Mouse (Mus musculus) embryonic facial prominence, embryonic 11.5 days (tissue): Measurements from ENCODE around the gene Lrg1. TPM values are rescaled to one million over a fixed set of nuclear protein-coding genes. Genes with fewer than 3 reads are reported as not detected.

Source experiments
- ATAC-seq: fragments of 200-750 bp; cut with Nextera tagmentation; replicated peaks from 2 replicates; pipeline ENCODE4 v1.8.0; 2017; ENCODE audit warnings: low read depth; ENCODE audit not compliant: insufficient number of reproducible peaks, low FRiP score, low TSS enrichment
- DNase-seq: peaks from one replicate; pipeline ENCODE4 v3.0.0-alpha.2; 2015; ENCODE audit warnings: low spot score
- H3K27ac ChIP-seq: fragments of 300-500 bp; sonication (generic); replicated peaks from 2 replicates; pipeline ENCODE4 v1.5.1; 2014; ENCODE audit warnings: mild to moderate bottlenecking, low read depth, low read length, control low read depth
- H3K27me3 ChIP-seq: fragments of 300-500 bp; sonication (generic); 2 replicates; pipeline ENCODE4 v1.6.1; 2014; ENCODE audit warnings: mild to moderate bottlenecking, low read length, moderate library complexity, mixed read lengths; ENCODE audit not compliant: control insufficient read depth, insufficient read depth
- H3K36me3 ChIP-seq: fragments of 300-500 bp; sonication (generic); replicated peaks from 2 replicates; pipeline ENCODE4 v1.6.1; 2014; ENCODE audit warnings: low read depth, mild to moderate bottlenecking, low read length, moderate library complexity, mixed read lengths; ENCODE audit not compliant: control insufficient read depth, insufficient read depth
- H3K4me1 ChIP-seq: fragments of 300-500 bp; sonication (generic); 2 replicates; pipeline ENCODE4 v1.6.1; 2014; ENCODE audit warnings: low read length, mixed read lengths; ENCODE audit not compliant: control insufficient read depth, insufficient read depth
- H3K4me2 ChIP-seq: fragments of 300-500 bp; sonication (generic); 2 replicates; pipeline ENCODE4 v1.6.1; 2014; ENCODE audit warnings: low read depth, mild to moderate bottlenecking, control low read depth, low read length, moderate library complexity
- H3K4me3 ChIP-seq: fragments of 300-500 bp; sonication (generic); 2 replicates; pipeline ENCODE4 v1.5.1; 2014; ENCODE audit warnings: low read depth, low read length, control low read depth
- H3K9ac ChIP-seq: fragments of 300-500 bp; sonication (generic); replicated peaks from 2 replicates; pipeline ENCODE4 v1.6.1; 2014; ENCODE audit warnings: mild to moderate bottlenecking, control low read depth, low read length
- H3K9me3 ChIP-seq: fragments of 300-500 bp; sonication (generic); replicated peaks from 2 replicates; pipeline ENCODE4 v1.6.1; 2016; ENCODE audit warnings: mild to moderate bottlenecking, low read length, inconsistent platforms, mixed read lengths; ENCODE audit not compliant: control insufficient read depth
- WGBS: fragments of 180-500 bp; shearing (Covaris S2); extraction: QIAGEN DNeasy Blood & Tissue Kit; methylation state at CpG from one replicate; pipeline ENCODE4 v1.1.7; 2014; 5-methylcytosine and 5-hydroxymethylcytosine counted together
- polyA plus RNA-seq: library from polyadenylated mRNA; unstranded; fragments of >200 nt; fragmentation: Nextera tagmentation; extraction: Ambion mirVana; gene quantifications from 2 replicates; pipeline ENCODE4 v1.2.1, GENCODE M21; 2014

The Lrg1 gene
- polyA plus RNA-seq, 1 experiment from 2014 or later, result not detected

DNA sequence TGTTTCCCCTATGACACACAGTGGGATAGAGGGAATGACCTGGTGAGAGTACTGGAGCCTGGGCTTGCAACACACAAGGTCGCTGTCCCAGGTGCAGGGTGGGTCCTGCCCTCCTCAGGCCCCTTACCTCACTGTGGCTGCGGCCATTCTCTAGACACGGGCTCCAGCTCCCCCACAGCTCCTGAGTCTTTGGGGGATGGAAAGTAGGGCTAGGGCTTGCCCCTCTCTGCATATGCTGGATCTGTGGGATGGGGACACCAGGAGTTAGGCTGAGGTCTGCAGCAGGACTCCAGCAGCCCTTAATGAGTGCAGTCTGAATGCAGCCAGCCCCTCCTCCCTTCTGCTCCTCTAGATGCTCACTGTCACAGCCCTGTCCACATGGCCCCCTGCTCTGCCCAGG is 9.1 kb downstream of the Lrg1 start:
- DNase-seq (no peak), ATAC-seq (no peak)
- Histone ChIP-seq H3K9ac (no peak overlapping the region), H3K4me2 (no peak overlapping the region), H3K4me3 (no peak overlapping the region), H3K27ac (no peak overlapping the region), H3K4me1 (no peaks in the 10 kb centered on the region), H3K9me3 (no peaks in the 10 kb centered on the region), H3K36me3 (no peaks in the 10 kb centered on the region), H3K27me3 (no peaks in the 10 kb centered on the region)
- 67% methylated on average over 3 of the region's 3 CpGs for WGBS

DNA sequence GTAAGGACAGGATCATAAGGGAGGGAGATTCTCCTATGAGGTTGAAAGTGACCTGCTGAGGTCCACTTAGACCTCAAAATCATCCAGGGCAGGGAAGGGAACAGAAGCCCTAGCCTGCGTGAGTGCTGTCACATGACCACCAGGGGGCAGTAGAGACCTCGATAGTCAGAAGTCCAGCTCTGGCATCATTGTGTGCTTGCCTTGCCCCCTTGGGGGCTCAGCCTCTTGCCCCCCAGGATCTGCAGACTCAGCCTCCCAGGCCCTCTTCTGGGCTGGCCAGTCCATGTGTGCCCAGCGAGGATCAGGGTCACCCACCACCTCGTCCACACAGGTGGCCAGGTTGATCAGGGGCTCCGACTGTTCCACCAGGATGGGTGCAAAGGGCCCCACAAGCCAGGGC is 9.9 kb downstream of the Lrg1 start:
- no peak overlapping the region for H3K4me2 ChIP-seq
- WGBS, result 41% methylated on average over 5 of the region's 5 CpGs
- no peak overlapping the region for H3K9ac ChIP-seq
- no peaks in the 10 kb centered on the region for H3K27me3 ChIP-seq
- peak; percentile 87 for DNase-seq
- no peaks in the 10 kb centered on the region for H3K4me1 ChIP-seq
- H3K36me3 ChIP-seq, result no peaks in the 10 kb centered on the region
- H3K4me3 ChIP-seq, result no peak overlapping the region
- no peak overlapping the region for H3K27ac ChIP-seq
- H3K9me3 ChIP-seq, result no peaks in the 10 kb centered on the region
- 0 out of 2 replicates have a peak, but pooled peaks have one; percentile 17 for ATAC-seq

DNA sequence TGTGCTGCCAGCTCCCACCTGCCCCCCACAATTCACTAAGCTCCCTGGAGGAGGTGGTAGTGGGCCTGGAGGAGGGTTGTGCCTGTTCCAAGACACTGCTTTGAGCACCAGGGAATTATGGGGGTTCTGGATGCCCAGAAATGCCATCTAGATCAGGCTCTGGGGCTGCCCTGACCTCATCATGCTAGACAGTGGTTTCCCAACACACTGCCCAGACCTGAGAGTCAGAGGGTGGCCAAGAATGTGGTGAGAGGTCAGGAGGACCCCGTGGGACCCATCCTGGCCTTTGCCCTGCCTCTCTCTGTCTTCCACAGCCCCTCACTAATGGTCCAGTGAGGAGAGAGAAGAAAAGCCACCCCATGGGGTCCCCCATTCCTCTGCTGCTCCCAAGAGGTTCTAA is 10.8 kb downstream of the Lrg1 start:
- H3K9ac ChIP-seq, result no peak overlapping the region
- WGBS, result 54% methylated on average over 1 of the region's 1 CpGs
- no peak for DNase-seq

DNA sequence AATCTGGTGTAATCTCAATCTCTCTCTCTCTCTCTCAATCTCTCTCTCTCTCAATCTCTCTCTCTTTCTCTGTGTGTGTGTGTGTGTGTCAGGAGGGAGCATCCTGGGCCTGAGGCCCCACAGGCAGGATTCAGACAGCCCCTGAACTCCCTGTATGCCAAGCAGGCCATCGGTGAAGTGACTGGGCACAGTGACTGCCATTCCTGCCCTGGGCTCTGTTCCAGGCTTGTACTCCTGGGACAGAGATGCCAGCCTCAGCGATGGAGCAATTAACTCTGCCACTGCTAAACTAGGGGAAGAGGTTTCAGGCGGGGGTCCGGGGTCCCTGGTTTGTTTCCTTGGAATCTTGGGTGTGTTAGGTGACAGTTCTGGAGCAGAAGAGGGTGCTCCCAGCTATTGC is 11.2 kb downstream of the Lrg1 start:
- 73% methylated on average over 4 of the region's 4 CpGs for WGBS
- Histone ChIP-seq H3K4me3 (no peak overlapping the region), H3K27me3 (no peaks in the 10 kb centered on the region), H3K27ac (no peak overlapping the region), H3K4me2 (no peak overlapping the region), H3K9me3 (no peaks in the 10 kb centered on the region), H3K36me3 (no peaks in the 10 kb centered on the region), H3K4me1 (no peaks in the 10 kb centered on the region), H3K9ac (no peak overlapping the region)
- no peak for DNase-seq
- no peak for ATAC-seq

More for the DNA sequence above, 10.8 kb downstream of the Lrg1 start:
- no peak for ATAC-seq
- Histone ChIP-seq H3K27me3 (no peaks in the 10 kb centered on the region), H3K27ac (no peak overlapping the region), H3K4me1 (no peaks in the 10 kb centered on the region), H3K4me3 (no peak overlapping the region), H3K4me2 (no peak overlapping the region), H3K36me3 (no peaks in the 10 kb centered on the region), H3K9me3 (no peaks in the 10 kb centered on the region)

DNA sequence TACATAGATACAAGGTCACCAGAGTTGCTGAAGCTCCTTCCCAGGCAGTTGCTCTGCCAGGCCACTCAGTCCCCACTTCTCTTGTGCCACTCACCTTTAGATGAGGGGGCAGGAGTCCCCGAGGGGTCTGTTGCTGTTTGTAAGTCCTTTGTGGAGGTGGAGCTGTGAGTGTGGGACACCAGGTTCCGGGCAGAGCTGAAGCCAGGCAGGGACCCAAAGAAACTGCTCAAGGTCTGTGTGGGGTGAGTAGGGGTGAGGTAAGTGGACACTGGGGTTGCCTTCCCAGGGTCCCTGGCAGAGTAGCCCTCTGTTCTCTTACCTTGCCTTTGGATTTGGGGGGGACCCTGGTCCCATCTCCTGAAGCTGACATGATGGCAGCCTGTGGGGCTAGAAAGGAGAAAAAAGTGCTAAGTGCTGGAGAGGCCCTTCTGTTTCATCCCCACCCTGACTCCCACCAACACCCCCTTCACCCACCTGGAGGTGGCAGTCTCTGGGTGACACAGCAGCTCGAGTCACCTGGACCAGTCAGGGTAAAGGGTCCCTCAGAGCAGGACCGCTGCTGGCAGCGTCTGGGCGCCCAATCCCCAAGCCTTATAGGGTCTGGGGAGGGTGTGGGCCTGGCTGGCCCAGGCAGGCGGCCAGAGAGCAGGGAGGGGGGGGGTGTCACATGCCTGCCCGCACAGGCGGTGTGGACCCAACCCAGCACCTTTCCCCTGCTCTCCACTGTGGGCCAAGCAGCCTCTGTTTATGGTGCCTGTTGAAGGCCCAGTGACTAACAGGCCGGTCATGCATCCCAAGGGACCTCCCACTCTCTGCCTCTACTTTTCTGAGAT is 12.4 kb downstream of the Lrg1 start, which contains the start of gene Plin4:
Gene Plin4 (minus strand): TSS at position 585 of the 833 bp plus-strand sequence.
- 59% methylated on average over 10 of the region's 10 CpGs for WGBS
- Histone ChIP-seq H3K4me3 (no peak within 1 kb of the TSS), H3K9ac (no peak within 1 kb of the TSS), H3K36me3 (no peaks in the 10 kb centered on the region), H3K9me3 (no peaks in the 10 kb centered on the region), H3K4me1 (no peaks in the 10 kb centered on the region), H3K27ac (no peak within 1 kb of the TSS), H3K4me2 (no peak within 1 kb of the TSS), H3K27me3 (no peaks in the 10 kb centered on the region)
- ATAC-seq (0 out of 2 replicates have a peak, but pooled peaks have one; percentile 32), DNase-seq (no peak)

DNA sequence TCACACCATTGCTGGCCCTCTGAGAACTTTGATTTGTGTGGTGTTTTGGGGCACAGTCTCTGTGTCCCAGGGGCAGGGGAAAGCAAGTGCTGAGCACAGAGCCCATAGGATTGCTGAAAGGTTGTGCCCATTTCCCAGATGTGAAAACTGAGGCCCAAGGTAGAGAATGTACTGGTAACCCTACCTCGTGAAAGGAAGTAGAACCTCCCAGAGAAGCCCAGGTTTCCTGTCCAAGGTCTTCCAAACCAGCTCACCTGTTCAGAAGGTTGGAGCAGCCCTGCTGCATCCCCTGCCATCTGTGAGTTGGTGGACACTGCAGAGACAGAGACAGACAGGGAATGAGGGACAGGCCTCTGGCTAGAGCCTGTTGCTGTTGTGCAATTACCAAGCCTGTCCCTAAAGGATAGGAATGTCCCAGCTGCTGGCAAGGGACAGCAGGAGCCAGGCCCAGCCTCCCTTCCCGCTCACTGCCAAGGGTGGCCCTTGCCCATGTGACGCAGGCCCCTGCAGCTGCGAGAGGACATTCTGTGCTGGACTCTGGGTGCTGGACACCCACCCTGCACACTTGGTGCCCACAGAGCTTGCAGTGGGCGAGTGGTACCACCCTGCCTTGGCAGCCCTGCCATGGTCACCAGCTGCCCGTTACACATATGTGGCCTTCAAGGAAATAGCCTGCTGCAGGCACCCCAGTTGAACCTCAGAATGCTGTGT is 13.3 kb downstream of the Lrg1 start:
- DNase-seq (no peak), ATAC-seq (no peak)
- no peak overlapping the region for H3K4me2 ChIP-seq
- WGBS, result 82% methylated on average over 6 of the region's 6 CpGs
- no peak overlapping the region for H3K9ac ChIP-seq
- no peak overlapping the region for H3K4me3 ChIP-seq
- no peak overlapping the region for H3K27ac ChIP-seq
- no peaks in the 10 kb centered on the region for H3K36me3 ChIP-seq
- H3K27me3 ChIP-seq, result no peaks in the 10 kb centered on the region
- H3K4me1 ChIP-seq, result no peaks in the 10 kb centered on the region
- H3K9me3 ChIP-seq, result no peaks in the 10 kb centered on the region

DNA sequence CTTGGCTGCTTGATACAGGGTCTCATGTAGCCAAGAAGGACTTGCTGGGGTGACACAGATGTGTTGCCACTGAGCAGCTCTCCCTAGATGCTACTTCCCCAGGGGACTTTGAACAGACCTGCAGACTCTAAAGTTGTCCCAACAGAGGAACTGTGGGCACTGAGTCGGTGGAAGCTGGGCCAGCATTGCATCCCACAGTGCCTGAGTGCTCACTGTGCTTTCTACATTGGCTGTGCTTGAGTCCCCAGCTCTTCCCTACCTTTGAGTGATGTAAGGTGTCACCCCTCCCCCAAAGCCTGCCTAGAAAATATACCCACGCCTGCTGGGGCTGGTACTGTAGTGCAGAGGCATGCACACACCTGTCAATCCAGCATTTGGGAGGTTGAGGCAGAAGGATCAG is 14.1 kb downstream of the Lrg1 start:
- ATAC-seq (no peak), DNase-seq (no peak)
- H3K27ac ChIP-seq, result no peak overlapping the region
- no peaks in the 10 kb centered on the region for H3K27me3 ChIP-seq
- H3K4me3 ChIP-seq, result no peak overlapping the region
- H3K9me3 ChIP-seq, result no peaks in the 10 kb centered on the region
- WGBS, result 63% methylated on average over 2 of the region's 2 CpGs
- no peaks in the 10 kb centered on the region for H3K36me3 ChIP-seq
- H3K4me1 ChIP-seq, result no peaks in the 10 kb centered on the region
- no peak overlapping the region for H3K9ac ChIP-seq
- H3K4me2 ChIP-seq, result no peak overlapping the region

DNA sequence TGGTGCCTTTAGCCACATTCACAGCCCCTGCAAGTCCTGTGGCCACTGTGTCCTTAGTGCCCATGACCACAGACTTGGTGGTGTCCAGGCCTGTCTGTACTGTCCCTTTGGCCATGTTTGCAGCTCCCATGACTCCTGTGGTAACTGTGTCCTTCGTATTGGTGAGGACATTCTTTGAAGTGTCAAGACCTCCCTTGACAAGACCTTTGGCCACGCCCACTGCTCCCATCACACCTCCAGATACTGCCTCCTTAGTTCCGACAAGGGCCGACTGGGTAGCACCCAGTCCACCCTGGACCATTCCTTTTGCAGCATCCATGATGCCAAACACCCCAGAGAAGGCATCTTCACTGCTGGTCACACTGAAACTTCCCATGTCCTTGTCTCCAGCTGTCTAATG is 14.8 kb downstream of the Lrg1 start:
- WGBS, result 83% methylated on average over 4 of the region's 4 CpGs
- Histone ChIP-seq H3K4me1 (no peaks in the 10 kb centered on the region), H3K4me2 (no peak overlapping the region), H3K27ac (no peak overlapping the region), H3K9ac (no peak overlapping the region), H3K4me3 (no peak overlapping the region), H3K36me3 (no peaks in the 10 kb centered on the region; the same call in none of the 2 replicates), H3K27me3 (no peaks in the 10 kb centered on the region), H3K9me3 (no peaks in the 10 kb centered on the region)
- ATAC-seq (no peak), DNase-seq (no peak)
